Mouse (Mus musculus): ENCODE data around the gene Arap1. TPM values are rescaled to one million over a fixed set of nuclear protein-coding genes. Genes with fewer than 3 reads are reported as not detected.
A peak's percentile ranks its signal among the peaks of the same experiment; 100 is the strongest.

Gene Arap1
- polyA plus RNA-seq, 1 experiment from 2014 or later: 82.8 TPM

- 93% methylated on average over 4 of the region's 4 CpGs for WGBS
- peaks cover 62% of the 10 kb centered on the region for H3K36me3 ChIP-seq
- ATAC-seq (ENCODE audit: insufficient number of reproducible peaks, low FRiP score, low TSS enrichment, low read depth): no peak
Measured at GRCm38 (mm10) chr7:101397175-101397574, 49.3 kb downstream of the Arap1 start.

GRCm38 (mm10) chr7:101401510-101401909, 53.6 kb downstream of the Arap1 start:
- Histone ChIP-seq H3K27ac (replicated peaks) (no peak overlapping the region), H3K4me3 (replicated peaks) (no peak overlapping the region), H3K9me3 (replicated peaks) (no peaks in the 10 kb centered on the region), H3K4me2 (replicated peaks) (no peak overlapping the region), H3K9ac (no peak overlapping the region), H3K4me1 (0 out of 2 replicates have a peak, but pooled peaks cover 3% of the 10 kb centered on the region), H3K27me3 (no peaks in the 10 kb centered on the region), H3K36me3 (peaks cover 93% of the 10 kb centered on the region)
- ATAC-seq (ENCODE audit: insufficient number of reproducible peaks, low FRiP score, low TSS enrichment, low read depth): no peak
- 87% methylated on average over 7 of the region's 7 CpGs for WGBS

More at GRCm38 (mm10) chr7:101397175-101397574, 49.3 kb downstream of the Arap1 start:
- H3K4me2 ChIP-seq (replicated peaks): no peak overlapping the region
- H3K4me3 ChIP-seq (replicated peaks): no peak overlapping the region
- H3K27me3 ChIP-seq: no peaks in the 10 kb centered on the region
- H3K27ac ChIP-seq (replicated peaks): no peak overlapping the region
- peaks cover 46% of the 10 kb centered on the region for H3K4me1 ChIP-seq
- no peak overlapping the region for H3K9ac ChIP-seq
- H3K9me3 ChIP-seq (replicated peaks): no peaks in the 10 kb centered on the region

GRCm38 (mm10) chr7:101403831-101404230, 56.0 kb downstream of the Arap1 start:
- WGBS: 91% methylated on average over 5 of the region's 5 CpGs
- no peak overlapping the region for H3K9ac ChIP-seq
- H3K9me3 ChIP-seq (replicated peaks): no peaks in the 10 kb centered on the region
- H3K36me3 ChIP-seq: peaks cover 90% of the 10 kb centered on the region
- H3K27ac ChIP-seq (replicated peaks): no peak overlapping the region
- no peaks in the 10 kb centered on the region for H3K27me3 ChIP-seq
- H3K4me1 ChIP-seq: 0 out of 2 replicates have a peak, but pooled peaks cover 3% of the 10 kb centered on the region
- no peak overlapping the region for H3K4me2 ChIP-seq (replicated peaks)
- no peak overlapping the region for H3K4me3 ChIP-seq (replicated peaks)
- ATAC-seq (ENCODE audit: insufficient number of reproducible peaks, low FRiP score, low TSS enrichment, low read depth): no peak

- H3K36me3 ChIP-seq: peaks cover 55% of the 10 kb centered on the region
- H3K27me3 ChIP-seq: no peaks in the 10 kb centered on the region
- H3K9ac ChIP-seq: no peak within 1 kb of the TSS
- H3K4me1 ChIP-seq: peaks cover 16% of the 10 kb centered on the region
- WGBS: 46% methylated on average over 11 of the region's 11 CpGs
- no peak for ATAC-seq (ENCODE audit: insufficient number of reproducible peaks, low FRiP score, low TSS enrichment, low read depth)
- H3K4me2 ChIP-seq (replicated peaks): no peak within 1 kb of the TSS
- H3K4me3 ChIP-seq (replicated peaks): no peak within 1 kb of the TSS
- no peaks in the 10 kb centered on the region for H3K9me3 ChIP-seq (replicated peaks)
- peak within 1 kb of the TSS; percentile 60 for H3K27ac ChIP-seq (replicated peaks)
Measured at GRCm38 (mm10) chr7:101410267-101410936, 62.5 kb downstream of the Arap1 start, which contains the start of gene Gm45837. Gm45837 (plus strand) TSS chr7:101410886.

DNA sequence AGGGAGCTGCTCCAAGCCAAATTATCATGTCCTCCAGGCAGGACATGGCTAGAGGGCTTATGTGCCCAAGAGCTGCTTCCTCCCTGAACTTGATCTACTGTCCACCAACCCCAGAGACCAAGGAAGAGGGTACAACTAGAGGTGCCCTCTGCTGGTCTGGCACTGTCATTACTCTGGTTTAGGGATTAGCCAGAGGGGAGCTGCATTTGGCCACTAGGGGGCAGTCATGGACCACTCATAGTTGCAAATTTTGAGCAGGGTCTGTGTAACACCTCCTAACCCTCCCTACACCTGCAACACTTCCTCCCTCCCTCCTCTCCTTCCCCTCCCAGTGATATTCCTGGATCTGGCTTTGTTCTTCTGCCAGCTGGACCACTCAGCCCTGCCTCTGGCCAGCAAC, 64.9 kb downstream of the Arap1 start:
- Histone ChIP-seq H3K36me3 (peaks cover 40% of the 10 kb centered on the region), H3K27ac (replicated peaks) (no peak overlapping the region), H3K9me3 (replicated peaks) (no peaks in the 10 kb centered on the region), H3K9ac (no peak overlapping the region), H3K27me3 (peaks cover 5% of the 10 kb centered on the region; the same call in 1 of the 2 replicates), H3K4me1 (peaks cover 26% of the 10 kb centered on the region), H3K4me3 (replicated peaks) (no peak overlapping the region), H3K4me2 (replicated peaks) (no peak overlapping the region)
- ATAC-seq (ENCODE audit: insufficient number of reproducible peaks, low FRiP score, low TSS enrichment, low read depth): no peak

- no peak overlapping the region for H3K4me2 ChIP-seq (replicated peaks)
- peaks cover 26% of the 10 kb centered on the region for H3K4me1 ChIP-seq
- WGBS: 41% methylated on average over 4 of the region's 4 CpGs
- H3K9ac ChIP-seq: no peak overlapping the region
- no peak overlapping the region for H3K4me3 ChIP-seq (replicated peaks)
- H3K27ac ChIP-seq (replicated peaks): no peak overlapping the region
- H3K27me3 ChIP-seq: peaks cover 12% of the 10 kb centered on the region; the same call in 1 of the 2 replicates
- H3K9me3 ChIP-seq (replicated peaks): no peaks in the 10 kb centered on the region
- H3K36me3 ChIP-seq: peaks cover 26% of the 10 kb centered on the region
- ATAC-seq (ENCODE audit: insufficient number of reproducible peaks, low FRiP score, low TSS enrichment, low read depth): no peak
Measured at GRCm38 (mm10) chr7:101414209-101414608, 66.3 kb downstream of the Arap1 start.

DNA sequence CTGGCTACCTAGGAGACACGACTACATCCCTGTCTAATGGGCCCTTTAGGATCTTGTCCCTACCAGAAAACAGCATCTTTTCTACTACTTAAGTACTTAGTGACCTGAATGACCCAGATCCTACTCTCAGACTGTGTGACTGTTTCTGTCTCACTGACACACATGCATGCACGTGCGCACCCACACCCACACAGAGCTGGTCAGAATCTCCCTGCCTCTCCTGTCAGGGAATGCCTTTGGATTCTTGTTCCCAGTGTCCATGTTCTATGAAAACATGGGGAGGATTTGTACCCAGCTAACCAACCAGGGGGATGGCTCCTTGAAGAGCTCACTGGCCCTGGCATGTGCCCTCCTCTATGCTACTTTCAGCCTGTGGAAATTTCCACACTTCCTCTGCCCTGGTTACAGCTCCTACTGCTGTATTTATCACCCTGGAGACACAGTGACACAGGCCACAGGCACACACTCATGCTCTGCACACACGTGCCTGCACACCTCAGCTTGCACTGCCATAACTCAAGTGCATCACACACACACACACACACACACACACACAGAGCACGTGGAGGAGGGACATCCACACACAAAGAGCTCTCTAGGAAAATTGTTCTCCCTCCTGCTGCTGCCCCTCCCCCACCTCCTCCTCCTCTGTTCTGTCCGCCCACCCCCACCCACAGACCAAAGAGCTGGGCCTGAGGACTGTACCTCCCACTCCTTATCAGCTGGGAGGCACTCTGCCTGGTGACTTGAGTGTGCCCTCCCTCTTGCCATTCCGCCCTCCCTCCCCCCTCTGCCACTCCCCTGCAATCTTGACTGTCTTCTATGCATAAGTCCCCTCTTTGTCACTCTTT, 67.0 kb downstream of the Arap1 start:
- no peak overlapping the region for H3K9ac ChIP-seq
- 31% methylated on average over 7 of the region's 7 CpGs for WGBS
- H3K27ac ChIP-seq (replicated peaks): no peak overlapping the region
- peaks cover 13% of the 10 kb centered on the region; the same call in 1 of the 2 replicates for H3K27me3 ChIP-seq
- no peaks in the 10 kb centered on the region for H3K9me3 ChIP-seq (replicated peaks)
- H3K4me2 ChIP-seq (replicated peaks): no peak overlapping the region
- peaks cover 26% of the 10 kb centered on the region for H3K4me1 ChIP-seq
- no peak overlapping the region for H3K4me3 ChIP-seq (replicated peaks)
- ATAC-seq (ENCODE audit: insufficient number of reproducible peaks, low FRiP score, low TSS enrichment, low read depth): no peak
- H3K36me3 ChIP-seq: peaks cover 22% of the 10 kb centered on the region

GRCm38 (mm10) chr7:101415512-101416100, 67.7 kb downstream of the Arap1 start:
- Histone ChIP-seq H3K36me3 (peaks cover 18% of the 10 kb centered on the region), H3K4me2 (replicated peaks) (no peak overlapping the region), H3K27me3 (peaks cover 18% of the 10 kb centered on the region; the same call in 1 of the 2 replicates), H3K9me3 (replicated peaks) (no peaks in the 10 kb centered on the region), H3K4me1 (peaks cover 23% of the 10 kb centered on the region), H3K4me3 (replicated peaks) (no peak overlapping the region), H3K27ac (replicated peaks) (no peak overlapping the region), H3K9ac (no peak overlapping the region)
- 44% methylated on average over 8 of the region's 8 CpGs for WGBS
- ATAC-seq (ENCODE audit: insufficient number of reproducible peaks, low FRiP score, low TSS enrichment, low read depth): no peak

GRCm38 (mm10) chr7:101416391-101416790, 68.5 kb downstream of the Arap1 start:
- H3K36me3 ChIP-seq: peaks cover 11% of the 10 kb centered on the region
- no peak overlapping the region for H3K9ac ChIP-seq
- no peaks in the 10 kb centered on the region for H3K9me3 ChIP-seq (replicated peaks)
- ATAC-seq (ENCODE audit: insufficient number of reproducible peaks, low FRiP score, low TSS enrichment, low read depth): no peak
- peaks cover 16% of the 10 kb centered on the region; the same call in 1 of the 2 replicates for H3K4me1 ChIP-seq
- no peak overlapping the region for H3K4me3 ChIP-seq (replicated peaks)
- 58% methylated on average over 5 of the region's 5 CpGs for WGBS
- H3K4me2 ChIP-seq (replicated peaks): no peak overlapping the region
- peaks cover 18% of the 10 kb centered on the region; the same call in 1 of the 2 replicates for H3K27me3 ChIP-seq
- no peak overlapping the region for H3K27ac ChIP-seq (replicated peaks)

DNA sequence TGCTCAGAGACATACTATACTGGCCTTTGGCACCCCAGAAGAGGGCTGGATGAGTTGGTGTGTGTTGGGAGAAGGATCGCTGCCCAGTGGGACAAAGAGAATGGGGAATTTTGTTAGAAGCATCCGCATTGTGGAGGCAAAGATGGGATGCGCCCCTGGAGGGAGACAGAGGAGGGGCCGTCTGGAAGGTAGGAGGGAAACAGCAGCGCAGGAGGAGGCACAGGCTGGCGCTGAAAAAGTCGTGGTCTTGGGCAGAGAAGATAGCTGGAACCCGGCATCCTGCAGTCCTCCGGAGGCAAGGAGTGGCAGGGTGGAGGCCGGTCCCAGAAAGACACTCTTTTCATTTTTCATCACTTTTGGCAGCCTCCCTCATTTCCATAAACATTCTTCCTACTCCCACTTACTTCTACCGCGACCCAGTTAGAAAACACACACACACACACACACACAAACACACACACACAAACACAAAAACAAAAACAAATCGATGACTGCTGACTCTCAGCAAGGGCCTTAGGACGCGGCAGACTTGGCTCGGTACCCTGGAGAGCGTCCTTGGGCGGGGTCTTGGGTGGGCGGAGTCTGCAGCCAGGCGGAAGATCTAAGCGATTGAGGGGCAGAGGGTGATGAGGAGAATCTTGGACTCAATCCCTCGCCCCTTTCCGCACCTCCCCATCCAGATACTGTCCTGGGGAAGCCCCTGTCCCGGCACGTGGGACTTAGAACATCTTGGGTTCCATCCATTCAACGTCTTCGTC, 71.3 kb downstream of the Arap1 start:
- H3K27me3 ChIP-seq: peaks cover 18% of the 10 kb centered on the region; the same call in 1 of the 2 replicates
- H3K4me1 ChIP-seq: peaks cover 16% of the 10 kb centered on the region; the same call in 1 of the 2 replicates
- H3K4me2 ChIP-seq (replicated peaks): no peak overlapping the region
- 3% methylated on average over 27 of the region's 27 CpGs for WGBS
- no peak overlapping the region for H3K27ac ChIP-seq (replicated peaks)
- H3K9ac ChIP-seq: no peak overlapping the region
- H3K4me3 ChIP-seq (replicated peaks): no peak overlapping the region
- no peak for ATAC-seq (ENCODE audit: insufficient number of reproducible peaks, low FRiP score, low TSS enrichment, low read depth)
- no peaks in the 10 kb centered on the region for H3K9me3 ChIP-seq (replicated peaks)
- H3K36me3 ChIP-seq: no peaks in the 10 kb centered on the region

Measured in embryonic facial prominence, embryonic 15.5 days (tissue).